Mouse (Mus musculus): ENCODE measurements around the gene Gm17482.

- TF ChIP-seq POLR2A (IDR thresholded peaks at IDR 0.05; ENCODE audit: insufficient read depth, low read depth, low read length) = no peak
- TF ChIP-seq CTCF (IDR thresholded peaks at IDR 0.05; ENCODE audit: insufficient read depth, low read depth, low read length) = no peak
Measured at GRCm38 (mm10) chr6:115181094-115181493, 46.0 kb upstream of the Gm17482 start.
